Mouse (Mus musculus) stomach, embryonic 15.5 days (tissue): ENCODE data around the gene Lrch4. TPM values are rescaled to one million over a fixed set of nuclear protein-coding genes. Genes with fewer than 3 reads are reported as not detected.
A peak's percentile ranks its signal among the peaks of the same experiment; 100 is the strongest.

Source experiments
- ATAC-seq: fragments of 200-750 bp; cut with Nextera tagmentation; 2 replicates; pipeline ENCODE4 v1.8.0; 2017; ENCODE audit warnings: low read depth, moderate number of reproducible peaks, moderate TSS enrichment; ENCODE audit not compliant: insufficient read depth, low FRiP score
- H3K27ac ChIP-seq: fragments of 300-500 bp; sonication (generic); 2 replicates; pipeline ENCODE4 v1.5.1; 2015; ENCODE audit warnings: mild to moderate bottlenecking, inconsistent platforms
- H3K27me3 ChIP-seq: fragments of 300-500 bp; sonication (generic); replicated peaks from 2 replicates; pipeline ENCODE4 v1.6.1; 2015; ENCODE audit warnings: inconsistent platforms
- H3K36me3 ChIP-seq: fragments of 300-500 bp; sonication (generic); 2 replicates; pipeline ENCODE4 v1.6.1; 2015; ENCODE audit warnings: inconsistent platforms
- H3K4me1 ChIP-seq: fragments of 300-500 bp; sonication (generic); 2 replicates; pipeline ENCODE4 v1.6.1; 2015; ENCODE audit warnings: inconsistent platforms
- H3K4me2 ChIP-seq: fragments of 300-500 bp; sonication (generic); 2 replicates; pipeline ENCODE4 v1.6.1; 2015; ENCODE audit warnings: mild to moderate bottlenecking, inconsistent platforms
- H3K4me3 ChIP-seq: fragments of 300-500 bp; sonication (generic); replicated peaks from 2 replicates; pipeline ENCODE4 v1.5.1; 2015; ENCODE audit warnings: inconsistent platforms
- H3K9ac ChIP-seq: fragments of 300-500 bp; sonication (generic); 2 replicates; pipeline ENCODE4 v1.6.1; 2015; ENCODE audit warnings: inconsistent platforms
- H3K9me3 ChIP-seq: fragments of 300-500 bp; sonication (generic); 2 replicates; pipeline ENCODE4 v1.6.1; 2016; ENCODE audit warnings: inconsistent platforms
- WGBS: fragments of 180-500 bp; shearing (Covaris S2); methylation state at CpG from one replicate; pipeline ENCODE4 v1.1.7; 2015; 5-methylcytosine and 5-hydroxymethylcytosine counted together
- polyA plus RNA-seq: library from polyadenylated mRNA; unstranded; fragments of >200 nt; fragmentation: Nextera tagmentation; extraction: Ambion mirVana; gene quantifications from 2 replicates; pipeline ENCODE4 v1.2.1, GENCODE M21; 2015

Lrch4 gene
- polyA plus RNA-seq: 36.0 and 38.5 TPM in 2 replicates

GRCm38 (mm10) chr5:137628498-137629305 is at the start of gene Lrch4, which contains the start of the genes Fbxo24 and Gm20605:
Lrch4 (plus strand) TSS chr5:137629121.
Fbxo24 (minus strand) TSS chr5:137629002.
Gm20605 (plus strand) TSS chr5:137629175.
- Histone ChIP-seq H3K9ac (peak within 1 kb of the TSS; percentile 83), H3K27me3 (no peaks in the 10 kb centered on the region), H3K36me3 (peaks cover 9% of the 10 kb centered on the region), H3K27ac (peak within 1 kb of the TSS; percentile 96), H3K4me2 (peak within 1 kb of the TSS; percentile 87), H3K9me3 (no peaks in the 10 kb centered on the region), H3K4me1 (peaks cover 33% of the 10 kb centered on the region), H3K4me3 (peak within 1 kb of the TSS; percentile 79)
- ATAC-seq: peak; percentile 94
- under 1% methylated on average over 46 of the region's 46 CpGs for WGBS

- ATAC-seq: no peak
- Histone ChIP-seq H3K27ac (no peak overlapping the region), H3K27me3 (no peaks in the 10 kb centered on the region), H3K4me1 (0 out of 2 replicates have a peak, but pooled peaks cover 6% of the 10 kb centered on the region), H3K36me3 (no peaks in the 10 kb centered on the region), H3K9me3 (no peaks in the 10 kb centered on the region), H3K4me3 (no peak overlapping the region), H3K9ac (no peak overlapping the region), H3K4me2 (no peak overlapping the region)
- 78% methylated on average over 6 of the region's 6 CpGs for WGBS
Observed at GRCm38 (mm10) chr5:137580246-137580645, 48.7 kb upstream of the Lrch4 start.

DNA sequence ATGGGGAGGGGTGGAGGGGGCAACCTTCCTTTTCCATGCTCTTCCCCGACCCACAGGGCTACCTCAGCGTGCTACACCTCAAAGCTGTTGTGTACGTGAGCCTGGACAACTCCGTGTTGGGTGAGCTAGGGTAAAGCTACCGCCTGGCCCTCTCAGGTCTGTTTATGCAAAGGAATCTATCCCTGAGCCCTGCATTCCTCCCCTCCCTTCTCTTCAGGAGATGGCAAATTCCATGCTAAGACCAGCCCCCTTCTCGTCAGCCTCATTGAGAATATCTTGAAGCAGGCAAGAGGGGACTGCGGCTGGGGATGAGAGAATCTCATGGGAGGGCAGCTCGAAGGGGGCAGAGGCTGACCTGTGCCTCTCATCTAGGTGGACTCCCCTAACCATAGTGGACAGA is 46.2 kb upstream of the Lrch4 start:
- no peak overlapping the region for H3K4me2 ChIP-seq

GRCm38 (mm10) chr5:137583670-137584169 is 45.2 kb upstream of the Lrch4 start:
- 11% methylated on average over 27 of the region's 27 CpGs for WGBS
- peak overlapping the region; percentile 37; the same call in 1 of the 2 replicates for H3K9ac ChIP-seq

More for the DNA sequence above, 46.2 kb upstream of the Lrch4 start:
- H3K4me1 ChIP-seq: 0 out of 2 replicates have a peak, but pooled peaks cover 6% of the 10 kb centered on the region
- no peak overlapping the region; the same call in 1 of the 2 replicates for H3K4me3 ChIP-seq
- 23% methylated on average over 8 of the region's 8 CpGs for WGBS
- H3K27ac ChIP-seq: no peak overlapping the region
- H3K36me3 ChIP-seq: no peaks in the 10 kb centered on the region
- no peaks in the 10 kb centered on the region for H3K27me3 ChIP-seq
- no peak overlapping the region for H3K9ac ChIP-seq
- no peaks in the 10 kb centered on the region for H3K9me3 ChIP-seq
- ATAC-seq: no peak

DNA sequence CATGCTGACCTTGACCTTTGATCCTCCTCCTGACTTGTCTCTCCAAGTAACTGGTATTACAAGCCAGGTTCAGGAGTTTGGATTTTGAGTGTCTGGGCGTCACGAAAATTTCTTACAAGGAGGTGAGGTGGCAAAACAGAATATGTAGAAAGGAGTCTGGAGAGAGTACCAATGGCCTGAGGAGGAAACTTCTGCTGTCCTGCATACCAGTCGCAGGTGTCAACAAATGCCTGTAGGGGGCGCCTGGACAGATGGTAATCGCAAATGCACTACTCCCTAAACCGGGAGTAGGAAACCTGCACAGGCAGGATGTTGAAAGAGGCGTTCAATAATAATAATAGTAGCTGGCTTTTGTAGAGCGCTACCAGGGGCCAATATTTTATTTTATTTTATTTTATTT is 43.9 kb upstream of the Lrch4 start:
- Histone ChIP-seq H3K9ac (no peak overlapping the region), H3K4me3 (no peak overlapping the region), H3K27ac (no peak overlapping the region), H3K4me1 (0 out of 2 replicates have a peak, but pooled peaks cover 6% of the 10 kb centered on the region), H3K27me3 (no peaks in the 10 kb centered on the region), H3K4me2 (no peak overlapping the region), H3K9me3 (no peaks in the 10 kb centered on the region), H3K36me3 (no peaks in the 10 kb centered on the region)
- WGBS: 32% methylated on average over 8 of the region's 8 CpGs
- no peak for ATAC-seq

More at GRCm38 (mm10) chr5:137583670-137584169, 45.2 kb upstream of the Lrch4 start:
- H3K27ac ChIP-seq: no peak overlapping the region; the same call in 1 of the 2 replicates
- H3K4me2 ChIP-seq: peak overlapping the region; percentile 62
- peak overlapping the region; percentile 41 for H3K4me3 ChIP-seq
- no peaks in the 10 kb centered on the region for H3K9me3 ChIP-seq
- H3K27me3 ChIP-seq: no peaks in the 10 kb centered on the region
- 0 out of 2 replicates have a peak, but pooled peaks cover 6% of the 10 kb centered on the region for H3K4me1 ChIP-seq
- no peaks in the 10 kb centered on the region for H3K36me3 ChIP-seq
- peak; percentile 38; the same call in 1 of the 2 replicates for ATAC-seq

DNA sequence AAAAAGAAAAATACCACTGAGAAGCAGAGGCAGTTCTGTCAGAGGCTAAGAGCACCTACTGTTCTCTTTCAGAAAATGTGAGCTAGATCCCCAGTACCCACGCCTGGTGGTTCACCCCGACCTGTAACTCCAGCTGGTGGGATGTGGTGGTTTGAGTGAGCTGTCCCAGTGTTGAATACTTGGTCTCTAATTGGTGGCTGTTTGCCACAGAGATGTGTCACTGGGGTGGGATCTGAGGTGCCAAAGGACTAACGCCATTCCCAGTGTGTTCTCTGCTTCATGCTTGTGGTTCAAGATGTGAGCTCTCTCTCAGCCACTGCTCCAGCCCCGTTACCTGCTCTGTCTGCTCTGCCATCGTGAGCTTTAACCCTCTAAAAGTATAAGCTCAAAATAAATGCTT is 38.4 kb upstream of the Lrch4 start:
- H3K9ac ChIP-seq: no peak overlapping the region
- no peaks in the 10 kb centered on the region for H3K36me3 ChIP-seq
- no peak for ATAC-seq
- no peaks in the 10 kb centered on the region for H3K4me1 ChIP-seq
- H3K9me3 ChIP-seq: no peaks in the 10 kb centered on the region
- 74% methylated on average over 5 of the region's 5 CpGs for WGBS
- H3K27ac ChIP-seq: no peak overlapping the region
- H3K4me3 ChIP-seq: no peak overlapping the region
- no peaks in the 10 kb centered on the region for H3K27me3 ChIP-seq
- H3K4me2 ChIP-seq: no peak overlapping the region

- WGBS: 79% methylated on average over 7 of the region's 7 CpGs
- Histone ChIP-seq H3K27me3 (no peaks in the 10 kb centered on the region), H3K27ac (no peak overlapping the region), H3K9me3 (no peaks in the 10 kb centered on the region), H3K4me1 (peaks cover 10% of the 10 kb centered on the region), H3K36me3 (no peaks in the 10 kb centered on the region), H3K9ac (no peak overlapping the region), H3K4me2 (no peak overlapping the region), H3K4me3 (no peak overlapping the region)
- ATAC-seq: no peak
Observed at GRCm38 (mm10) chr5:137595921-137596320, 33.0 kb upstream of the Lrch4 start.

DNA sequence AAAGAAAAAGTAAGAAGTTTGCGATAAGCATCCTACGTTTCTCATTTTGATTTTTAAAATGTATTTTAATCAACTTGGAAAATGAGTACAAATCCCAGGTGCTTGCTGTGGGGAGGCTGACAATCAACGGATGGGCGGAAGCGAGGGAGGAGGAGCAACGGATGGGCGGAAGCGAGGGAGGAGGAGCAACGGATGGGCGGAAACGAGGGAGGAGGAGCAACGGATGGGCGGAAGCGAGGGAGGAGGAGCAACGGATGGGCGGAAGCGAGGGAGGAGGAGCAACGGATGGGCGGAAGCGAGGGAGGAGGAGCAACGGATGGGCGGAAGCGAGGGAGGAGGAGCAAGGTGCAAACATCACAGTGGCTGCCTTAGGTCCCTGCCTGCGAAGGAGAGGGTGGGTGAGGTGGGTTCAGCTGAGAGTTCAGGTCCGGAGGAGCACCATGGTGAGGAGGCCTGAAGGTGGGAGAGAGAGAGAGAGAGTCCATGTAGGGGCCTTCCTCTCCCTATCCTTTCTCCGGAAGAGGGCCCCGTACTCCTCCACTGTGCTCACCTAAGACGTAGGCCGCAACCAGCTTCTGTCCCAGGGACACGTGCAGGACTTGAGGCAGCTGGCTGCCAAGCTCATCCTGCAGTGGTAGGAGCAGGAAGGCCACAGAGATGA is 32.2 kb upstream of the Lrch4 start:
- H3K4me3 ChIP-seq: peak overlapping the region; percentile 2; the same call in 1 of the 2 replicates
- no peaks in the 10 kb centered on the region for H3K27me3 ChIP-seq
- H3K36me3 ChIP-seq: no peaks in the 10 kb centered on the region
- no peak overlapping the region for H3K9ac ChIP-seq
- H3K27ac ChIP-seq: no peak overlapping the region
- no peaks in the 10 kb centered on the region for H3K9me3 ChIP-seq
- H3K4me1 ChIP-seq: peaks cover 10% of the 10 kb centered on the region
- WGBS: 29% methylated on average over 30 of the region's 30 CpGs
- no peak for ATAC-seq
- peak overlapping the region; percentile 42 for H3K4me2 ChIP-seq

DNA sequence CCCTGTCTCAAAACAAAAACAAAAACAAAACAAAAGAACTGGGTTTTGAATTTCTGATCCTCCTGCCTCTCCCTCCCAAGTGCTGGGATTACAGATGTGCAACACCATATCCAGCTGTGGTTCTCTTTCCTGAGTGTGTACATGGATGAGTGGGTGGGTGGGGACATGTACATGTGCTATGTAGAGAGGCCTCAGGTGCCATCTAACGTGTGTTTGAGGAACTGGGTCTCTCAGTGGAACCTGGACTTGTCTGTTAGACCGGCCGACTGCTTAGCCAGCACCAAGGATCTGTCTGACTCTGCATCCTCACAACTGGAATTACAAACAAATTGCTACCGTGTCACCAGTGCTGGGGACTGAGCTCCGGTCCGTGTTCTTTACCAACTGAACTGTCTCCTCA is 31.3 kb upstream of the Lrch4 start:
- H3K9ac ChIP-seq: no peak overlapping the region
- H3K27ac ChIP-seq: no peak overlapping the region
- peaks cover 14% of the 10 kb centered on the region for H3K4me1 ChIP-seq
- WGBS: 95% methylated on average over 6 of the region's 6 CpGs
- H3K4me3 ChIP-seq: no peak overlapping the region
- no peak for ATAC-seq
- no peaks in the 10 kb centered on the region for H3K27me3 ChIP-seq
- H3K9me3 ChIP-seq: no peaks in the 10 kb centered on the region
- no peaks in the 10 kb centered on the region for H3K36me3 ChIP-seq
- H3K4me2 ChIP-seq: no peak overlapping the region

DNA sequence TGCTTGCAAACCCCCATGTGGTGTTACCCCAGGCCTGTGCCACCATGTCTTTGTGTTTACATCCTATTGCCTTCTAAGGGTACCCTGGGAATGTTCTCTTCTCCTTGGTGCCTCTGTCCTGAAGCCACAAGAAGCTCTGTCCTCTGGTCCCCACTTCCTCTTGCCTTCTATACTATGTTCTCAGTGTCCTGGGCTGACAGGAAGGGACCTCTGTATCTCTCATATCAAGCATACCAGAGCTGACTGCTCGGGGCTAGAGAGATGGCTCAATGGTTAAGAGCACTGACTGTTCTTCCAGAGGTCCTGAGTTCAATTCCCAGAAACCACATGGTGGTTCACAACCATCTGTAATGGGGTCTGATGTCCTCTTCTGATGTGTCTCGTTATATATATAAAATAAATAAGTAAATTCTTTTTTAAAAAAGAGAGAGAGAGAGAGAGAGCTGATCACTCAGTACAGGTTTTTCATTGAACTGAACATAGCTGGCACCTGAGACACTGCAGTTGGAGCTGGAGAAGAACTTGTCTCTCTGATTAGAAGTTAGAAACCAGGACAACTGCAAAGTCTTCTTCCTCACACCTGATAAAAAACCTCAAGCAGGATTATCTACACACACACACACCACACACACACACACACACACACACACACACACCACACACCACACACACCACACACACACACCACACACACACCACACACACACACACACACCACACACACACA is 30.7 kb upstream of the Lrch4 start:
- Histone ChIP-seq H3K27ac (no peak overlapping the region), H3K4me1 (peaks cover 16% of the 10 kb centered on the region), H3K9me3 (no peaks in the 10 kb centered on the region), H3K27me3 (no peaks in the 10 kb centered on the region), H3K4me3 (no peak overlapping the region), H3K36me3 (no peaks in the 10 kb centered on the region), H3K4me2 (no peak overlapping the region), H3K9ac (no peak overlapping the region)
- ATAC-seq: no peak
- whole genome bisulfite sequencing: 75% methylated on average over 2 of the region's 2 CpGs

DNA sequence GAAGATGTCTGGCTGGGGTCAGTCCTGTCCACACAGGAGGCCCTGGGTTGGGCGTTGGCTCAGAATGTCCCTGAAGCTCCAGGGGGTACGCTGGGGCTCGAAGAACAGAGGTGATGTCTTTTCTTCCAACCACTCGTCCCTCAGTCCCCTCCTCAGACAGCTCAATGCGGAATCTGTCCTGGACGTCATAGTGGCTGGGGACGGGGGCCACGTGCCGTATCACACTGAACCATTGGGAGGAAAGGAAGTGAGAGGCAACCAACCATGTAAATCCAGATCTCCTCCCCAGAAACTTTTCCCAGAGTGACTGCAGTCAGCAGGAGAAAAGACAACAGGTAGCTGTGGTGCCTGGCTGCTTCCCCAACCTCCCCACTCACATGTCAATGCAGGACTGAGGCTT is 29.3 kb upstream of the Lrch4 start:
- peak overlapping the region; percentile 76 for H3K4me3 ChIP-seq
- peak overlapping the region; percentile 95 for H3K4me2 ChIP-seq
- H3K27ac ChIP-seq: peak overlapping the region; percentile 88; the same call in 1 of the 2 replicates
- no peak for ATAC-seq
- no peaks in the 10 kb centered on the region for H3K36me3 ChIP-seq
- WGBS: 63% methylated on average over 9 of the region's 9 CpGs
- H3K4me1 ChIP-seq: peaks cover 16% of the 10 kb centered on the region
- no peaks in the 10 kb centered on the region for H3K27me3 ChIP-seq
- H3K9ac ChIP-seq: peak overlapping the region; percentile 76; the same call in 1 of the 2 replicates
- no peaks in the 10 kb centered on the region for H3K9me3 ChIP-seq
